Mouse (Mus musculus): ENCODE data around the gene Nek1. TPM values are rescaled to one million over a fixed set of nuclear protein-coding genes. Genes with fewer than 3 reads are reported as not detected.
A peak's percentile ranks its signal among the peaks of the same experiment; 100 is the strongest.

Gene Nek1
- total and polyA plus RNA-seq, 3 experiments = 8.9 to 35.3 (median 15.6) TPM

- no peak overlapping the region for H3K27ac ChIP-seq (ENCODE audit: control insufficient read depth, low read depth, low read length)
- H3K9me3 ChIP-seq (replicated peaks; ENCODE audit: insufficient read depth, low read length) = no peaks in the 10 kb centered on the region
- H3K36me3 ChIP-seq (ENCODE audit: control insufficient read depth in 1 of 2, insufficient read depth in 2 of 2, low read length in 2 of 2) = peaks cover 0 to 77% of the 10 kb centered on the region in 2 experiments; a peak in 3 of 4 replicates
- no peak overlapping the region for H3K4me3 ChIP-seq (ENCODE audit: control insufficient read depth in 1 of 2, insufficient read depth in 1 of 2, low read depth in 2 of 2, low read length in 2 of 2)
- peaks cover 51% of the 10 kb centered on the region for H3K79me2 ChIP-seq (ENCODE audit: control insufficient read depth, insufficient read depth, low read length, poor library complexity)
- H3K9ac ChIP-seq (ENCODE audit: control insufficient read depth, low read depth, low read length, poor library complexity, severe bottlenecking) = no peak overlapping the region
- 0 out of 2 replicates have a peak, but pooled peaks have one; percentile 34 for TF ChIP-seq TBP (IDR thresholded peaks at IDR 0.05; ENCODE audit: low read depth, low read length)
- no peak for TF ChIP-seq HCFC1 (IDR thresholded peaks at IDR 0.05; ENCODE audit: low read depth, low read length)
- no peaks in the 10 kb centered on the region for H3K27me3 ChIP-seq (ENCODE audit: control insufficient read depth in 1 of 2, insufficient read depth in 2 of 2, low read length in 2 of 2)
- DNase-seq (ENCODE audit: low read depth, low spot score) = no peak
- H3K4me1 ChIP-seq (ENCODE audit: control insufficient read depth in 1 of 2, insufficient read depth in 2 of 2, low read length in 2 of 2) = peaks cover 29 to 47% of the 10 kb centered on the region in 2 experiments
Observed at GRCm38 (mm10) chr8:60976818-60977217, 16.2 kb upstream of the Nek1 start.

DNA sequence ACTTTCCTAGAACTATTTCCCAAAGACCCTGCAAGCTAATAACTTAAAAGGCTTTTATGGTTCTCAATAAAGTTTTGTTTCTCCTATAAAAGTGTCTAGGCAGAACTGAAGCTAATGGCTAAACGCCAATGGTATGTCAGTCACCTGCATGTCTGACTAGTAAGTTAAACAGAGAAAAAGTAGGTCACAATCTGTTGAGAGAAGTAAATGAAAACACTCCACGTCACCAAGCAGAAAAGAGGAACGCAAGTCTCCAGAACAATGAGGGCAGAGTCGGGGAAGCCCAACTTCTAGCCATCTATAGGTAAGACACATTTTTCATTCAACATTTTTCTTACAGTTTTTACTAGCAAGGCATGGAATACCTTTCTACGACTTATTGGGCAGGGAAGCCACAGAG is 14.5 kb upstream of the Nek1 start:
- Histone ChIP-seq H3K36me3 (ENCODE audit: control insufficient read depth in 1 of 2, insufficient read depth in 2 of 2, low read length in 2 of 2) (peaks cover 0 to 64% of the 10 kb centered on the region in 2 experiments; a peak in 3 of 4 replicates), H3K79me2 (ENCODE audit: control insufficient read depth, insufficient read depth, low read length, poor library complexity) (peaks cover 55% of the 10 kb centered on the region), H3K4me1 (ENCODE audit: control insufficient read depth in 1 of 2, insufficient read depth in 2 of 2, low read length in 2 of 2) (peaks cover 24 to 33% of the 10 kb centered on the region in 2 experiments), H3K27ac (ENCODE audit: control insufficient read depth, low read depth, low read length) (no peak overlapping the region), H3K9ac (ENCODE audit: control insufficient read depth, low read depth, low read length, poor library complexity, severe bottlenecking) (no peak overlapping the region; the same call in 1 of the 2 replicates), H3K4me3 (ENCODE audit: control insufficient read depth in 1 of 2, insufficient read depth in 1 of 2, low read depth in 2 of 2, low read length in 2 of 2) (peak overlapping the region in 1 of 2 experiments; percentile 20; a peak in 1 of 4 replicates), H3K27me3 (ENCODE audit: control insufficient read depth in 1 of 2, insufficient read depth in 2 of 2, low read length in 2 of 2) (no peaks in the 10 kb centered on the region), H3K9me3 (replicated peaks; ENCODE audit: insufficient read depth, low read length) (no peaks in the 10 kb centered on the region)
- peak; percentile 73 for DNase-seq (ENCODE audit: low read depth, low spot score)
- TF ChIP-seq MAFK (IDR thresholded peaks at IDR 0.05; ENCODE audit: borderline replicate concordance, low read depth, low read length) (no peak), SIN3A (IDR thresholded peaks at IDR 0.05; ENCODE audit: low read length) (peak; percentile 45; the same call in 1 of the 2 replicates), MEF2A (IDR thresholded peaks at IDR 0.05; ENCODE audit: extremely low read depth, insufficient replicate concordance, low read depth, low read length, poor library complexity, severe bottlenecking) (no peak), CTCF (IDR thresholded peaks at IDR 0.05 in 2 of 3, conservative IDR thresholded peaks at IDR 0.05 in 1 of 3; ENCODE audit: control insufficient read depth in 1 of 3, insufficient read depth in 1 of 3, low read depth in 2 of 3, low read length in 3 of 3, poor library complexity in 1 of 3, severe bottlenecking in 1 of 3) (no peak), MAX (IDR thresholded peaks at IDR 0.05; ENCODE audit: low read length) (no peak), ZMIZ1 (IDR thresholded peaks at IDR 0.05; ENCODE audit: low read depth, low read length) (no peak), GATA1 (IDR thresholded peaks at IDR 0.05; ENCODE audit: low read depth, low read length) (no peak), JUND (IDR thresholded peaks at IDR 0.05; ENCODE audit: low read depth, low read length) (no peak), GABPA (IDR thresholded peaks at IDR 0.05; ENCODE audit: low read depth, low read length) (no peak), ZC3H11A (IDR thresholded peaks at IDR 0.05; ENCODE audit: low read depth, low read length) (no peak), USF2 (IDR thresholded peaks at IDR 0.05; ENCODE audit: borderline replicate concordance in 1 of 2, insufficient read depth in 1 of 2, low read depth in 1 of 2, low read length in 2 of 2) (no peak), TBP (IDR thresholded peaks at IDR 0.05; ENCODE audit: low read depth, low read length) (peak; percentile 93), TAL1 (IDR thresholded peaks at IDR 0.05; ENCODE audit: low read length) (no peak), MXI1 (IDR thresholded peaks at IDR 0.05; ENCODE audit: low read depth, low read length) (peak; percentile 31; the same call in 1 of the 2 replicates), SMC3 (IDR thresholded peaks at IDR 0.05; ENCODE audit: low read depth, low read length) (no peak), UBTF (IDR thresholded peaks at IDR 0.05; ENCODE audit: borderline replicate concordance, insufficient read depth, low read depth, low read length) (no peak), HCFC1 (IDR thresholded peaks at IDR 0.05; ENCODE audit: low read depth, low read length) (no peak), ZKSCAN1 (IDR thresholded peaks at IDR 0.05; ENCODE audit: low read depth, low read length) (no peak), BHLHE40 (IDR thresholded peaks at IDR 0.05; ENCODE audit: borderline replicate concordance, low read depth, low read length) (0 out of 2 replicates have a peak, but pooled peaks have one; percentile 15), ETS1 (IDR thresholded peaks at IDR 0.05; ENCODE audit: low read depth, low read length) (peak; percentile 81)

All from MEL (cell line).